Mouse (Mus musculus): ENCODE measurements around the gene Ankrd44. TPM values are rescaled to one million over a fixed set of nuclear protein-coding genes. Genes with fewer than 3 reads are reported as not detected.

Ankrd44 gene
- polyA plus RNA-seq, 1 experiment: not detected

DNA sequence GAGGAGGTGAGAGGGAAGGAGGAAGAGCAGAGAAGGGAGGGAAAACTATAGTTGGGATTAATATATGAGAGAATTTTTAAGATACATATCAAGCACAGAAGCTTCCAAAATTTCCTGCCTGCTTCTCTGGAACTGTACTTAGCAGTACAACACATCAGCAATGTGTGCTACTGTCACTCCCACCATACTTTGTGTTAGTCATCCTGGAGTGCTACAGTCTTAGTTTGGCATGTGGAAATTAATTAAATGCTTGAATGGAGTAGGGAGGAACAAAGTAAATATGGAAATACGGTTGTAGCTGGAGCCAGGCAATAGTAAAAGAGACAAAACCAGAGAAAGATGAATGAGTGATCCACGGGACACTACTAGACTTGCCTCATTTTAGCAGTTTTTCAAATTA lies 330.0 kb downstream of the Ankrd44 start:
- TF ChIP-seq GATA1 (IDR thresholded peaks at IDR 0.05; ENCODE audit: low read length): no peak

Other genes starting within 250 kb of the Ankrd44 start
- gene Sf3b1, start 101.1 kb upstream of the Ankrd44 start, polyA plus RNA-seq (2012): 29.6 and 34.4 TPM in 2 replicates
- 3.6 and 6.6 TPM in 2 replicates for gene Coq10b, start 126.4 kb upstream of the Ankrd44 start, polyA plus RNA-seq (2012)
- gene Hspe1, start 161.7 kb upstream of the Ankrd44 start, polyA plus RNA-seq (2012): 169 and 223 TPM in 2 replicates
- gene Hspd1, start 161.9 kb upstream of the Ankrd44 start, polyA plus RNA-seq (2012): 135 and 145 TPM in 2 replicates
- 7.5 and 12.5 TPM in 2 replicates for gene Mob4, start 204.8 kb upstream of the Ankrd44 start, polyA plus RNA-seq (2012)

Measured in G1E-ER4 (cell line).